Mouse (Mus musculus): ENCODE measurements at regions not wholly inside any gene's neighbourhood (a gene's known extent, or its start where the extent isn't known, plus 50 kb on each side); places are given as distances from the start of the nearest gene placed in this dataset.

DNA sequence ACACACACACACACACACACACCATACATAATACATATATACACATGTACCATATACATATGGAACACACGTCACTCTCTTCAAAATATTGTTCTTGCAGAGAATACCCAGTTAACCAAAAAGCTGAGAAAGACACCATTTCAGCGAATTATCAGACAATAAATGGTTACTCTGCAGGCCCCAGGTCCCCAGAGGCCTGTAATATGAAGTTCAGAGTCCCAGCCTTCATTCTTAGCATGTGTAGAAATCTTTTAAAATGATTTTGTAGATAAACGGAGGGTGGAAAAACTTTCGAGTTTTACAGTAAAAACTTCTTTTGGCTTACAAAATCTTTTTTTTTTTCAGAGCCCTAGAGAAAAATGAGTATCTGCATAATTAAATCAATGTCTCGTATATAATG lies 58.7 kb upstream of the Sash1 start:
- no peak for DNase-seq (ENCODE audit: low spot score)

DNA sequence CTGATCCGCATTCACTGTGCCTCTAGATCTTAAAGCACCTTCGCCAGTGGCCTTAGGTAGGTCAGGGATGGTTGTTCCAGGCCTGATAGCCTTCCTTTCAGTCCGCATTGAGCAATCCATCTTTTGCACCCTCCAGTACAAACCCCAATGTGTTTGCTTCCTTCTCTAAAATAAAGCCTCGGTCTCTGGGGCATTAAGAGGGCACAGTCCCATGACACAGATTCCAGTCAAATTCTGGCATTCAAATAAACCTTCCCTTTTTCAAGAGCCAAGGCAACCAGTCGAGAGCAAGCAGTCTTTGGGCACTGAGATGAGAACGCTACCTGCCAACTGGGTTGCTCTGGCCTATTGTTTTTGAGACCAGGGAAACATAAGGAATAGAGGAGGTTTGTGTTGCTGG lies 57.8 kb upstream of the Sash1 start:
- DNase-seq (ENCODE audit: low spot score): no peak

DNA sequence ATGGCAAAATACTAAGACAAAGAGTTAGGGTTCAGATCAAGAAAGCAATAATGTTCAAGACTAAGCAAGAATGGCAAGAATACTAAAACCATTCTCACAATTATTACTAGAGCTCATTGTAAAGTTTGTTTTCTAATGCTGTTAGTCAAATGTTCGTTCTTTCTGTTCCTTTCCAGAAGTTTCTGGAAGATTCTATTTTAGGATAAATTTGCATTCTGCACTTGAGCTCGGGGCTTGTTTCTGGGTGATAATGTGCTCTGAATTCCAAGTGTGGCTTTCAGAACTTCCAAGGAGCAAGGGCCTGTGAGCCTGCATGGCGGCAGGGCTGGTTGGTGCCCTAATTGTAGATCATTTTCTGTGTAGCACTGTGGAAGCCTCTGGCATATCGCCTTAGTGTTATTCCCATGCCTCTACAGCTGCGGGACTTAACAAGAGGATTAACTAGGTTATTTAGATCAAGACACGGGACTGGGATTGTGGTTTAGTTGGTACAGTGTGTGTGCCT lies 57.1 kb upstream of the Sash1 start:
- no peak for DNase-seq (ENCODE audit: low spot score)

DNA sequence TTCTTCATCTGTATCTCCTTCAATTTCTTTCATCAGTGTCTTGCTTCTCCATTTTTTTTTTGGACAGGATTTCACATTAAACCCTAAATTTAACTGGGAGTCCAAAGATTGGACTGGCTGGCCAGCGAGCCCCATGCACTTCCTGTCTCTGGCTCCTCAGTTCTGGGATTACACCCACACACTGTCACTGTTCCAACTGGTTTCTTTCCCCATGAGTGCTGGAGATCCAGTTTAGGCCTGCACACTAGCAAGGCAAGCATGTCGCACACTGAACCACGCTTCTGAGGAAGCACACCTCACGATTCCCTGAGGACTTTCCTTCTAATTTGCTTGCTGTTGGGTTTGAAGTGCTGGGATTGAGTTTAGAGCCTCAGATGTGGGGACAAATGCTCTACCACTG lies 50.5 kb upstream of the Sash1 start:
- no peak for DNase-seq (ENCODE audit: low spot score)

Data from embryo, embryonic 10 days (tissue).